Mouse (Mus musculus) myocyte (in vitro differentiated cells): ENCODE results near the gene Rnaseh2a. TPM values are rescaled to one million over a fixed set of nuclear protein-coding genes. Genes with fewer than 3 reads are reported as not detected.

Experiments used
- H3K27me3 ChIP-seq: one replicate; pipeline ENCODE4 v1.6.1; 2011; ENCODE audit not compliant: control insufficient read depth, insufficient read depth, insufficient read length
- H3K36me3 ChIP-seq: one replicate; pipeline ENCODE4 v1.6.1; 2011; ENCODE audit not compliant: control insufficient read depth, insufficient read depth
- H3K4me2 ChIP-seq: one replicate; pipeline ENCODE4 v1.6.1; 2011; ENCODE audit warnings: low read depth, control low read depth
- H3K4me3 ChIP-seq: one replicate; pipeline ENCODE4 v1.5.1; 2011; ENCODE audit warnings: mild to moderate bottlenecking, control low read depth, moderate library complexity
- H3K79me2 ChIP-seq: one replicate; pipeline ENCODE4 v1.6.1; 2011; ENCODE audit not compliant: control insufficient read depth, insufficient read depth
- H3ac ChIP-seq: one replicate; pipeline ENCODE4 v1.6.1; 2011; ENCODE audit not compliant: control insufficient read depth, insufficient read length
- CEBPB ChIP-seq: IDR thresholded peaks from 2 replicates; pipeline ENCODE4 v1.6.1; 2011; ENCODE audit warnings: mild to moderate bottlenecking, moderate library complexity; ENCODE audit not compliant: poor library complexity, insufficient read depth, severe bottlenecking
- E2F4 ChIP-seq: IDR thresholded peaks from one replicate; pipeline ENCODE4 v1.6.1; 2011; ENCODE audit warnings: mild to moderate bottlenecking, control low read depth, moderate library complexity; ENCODE audit not compliant: insufficient read depth
- MAX ChIP-seq: IDR thresholded peaks from one replicate; pipeline ENCODE4 v1.6.1; 2011; ENCODE audit warnings: low read depth, mild to moderate bottlenecking, control low read depth
- MYOD1 ChIP-seq, 3 experiments: IDR thresholded peaks; one replicate each; pipeline ENCODE4 v1.6.1; 2011; ENCODE audit warnings: control low read depth in 2 of 3, low read depth in 2 of 3, mild to moderate bottlenecking in 2 of 3, moderate library complexity in 1 of 3; ENCODE audit not compliant: insufficient read length in 2 of 3, control insufficient read depth in 1 of 3
- MYOG ChIP-seq, 3 experiments: IDR thresholded peaks; one replicate each; pipeline ENCODE4 v1.6.1; 2011; ENCODE audit warnings: control low read depth in 2 of 3, low read depth in 2 of 3, mild to moderate bottlenecking in 2 of 3; ENCODE audit not compliant: insufficient read length in 2 of 3, control insufficient read depth in 1 of 3, insufficient read depth in 1 of 3
- POLR2A ChIP-seq: IDR thresholded peaks from one replicate; pipeline ENCODE4 v1.6.1; 2011; ENCODE audit warnings: low read depth, mild to moderate bottlenecking, control low read depth, moderate library complexity; ENCODE audit not compliant: insufficient read length
- POLR2AphosphoS2 ChIP-seq: IDR thresholded peaks from one replicate; pipeline ENCODE4 v1.6.1; 2011; ENCODE audit warnings: low read depth, control low read depth; ENCODE audit not compliant: insufficient read length
- REST ChIP-seq: IDR thresholded peaks from one replicate; pipeline ENCODE4 v1.6.1; 2011; ENCODE audit warnings: mild to moderate bottlenecking, control low read depth, moderate library complexity; ENCODE audit not compliant: insufficient read depth, insufficient read length
- SRF ChIP-seq: IDR thresholded peaks from one replicate; pipeline ENCODE4 v1.6.1; 2011; ENCODE audit warnings: low read depth; ENCODE audit not compliant: control insufficient read depth, insufficient read length
- TCF12 ChIP-seq: IDR thresholded peaks from one replicate; pipeline ENCODE4 v1.6.1; 2011; ENCODE audit warnings: mild to moderate bottlenecking, control low read depth; ENCODE audit not compliant: poor library complexity, insufficient read depth, severe bottlenecking
- TCF3 ChIP-seq: IDR thresholded peaks from one replicate; pipeline ENCODE4 v1.6.1; 2011; ENCODE audit warnings: low read depth, control low read depth; ENCODE audit not compliant: insufficient read length
- USF1 ChIP-seq: IDR thresholded peaks from one replicate; pipeline ENCODE4 v1.6.1; 2011; ENCODE audit warnings: low read depth, mild to moderate bottlenecking, control low read depth, moderate library complexity
- polyA plus RNA-seq: library from polyadenylated mRNA; unstranded; fragments of >200 nt; fragmentation: generic; extraction: Trizol; gene quantifications from one replicate; pipeline ENCODE4 v1.2.1, GENCODE M21; 2012; ENCODE audit warnings: missing spikeins

Gene Rnaseh2a
- polyA plus RNA-seq, 1 experiment, result 74.1 TPM

DNA sequence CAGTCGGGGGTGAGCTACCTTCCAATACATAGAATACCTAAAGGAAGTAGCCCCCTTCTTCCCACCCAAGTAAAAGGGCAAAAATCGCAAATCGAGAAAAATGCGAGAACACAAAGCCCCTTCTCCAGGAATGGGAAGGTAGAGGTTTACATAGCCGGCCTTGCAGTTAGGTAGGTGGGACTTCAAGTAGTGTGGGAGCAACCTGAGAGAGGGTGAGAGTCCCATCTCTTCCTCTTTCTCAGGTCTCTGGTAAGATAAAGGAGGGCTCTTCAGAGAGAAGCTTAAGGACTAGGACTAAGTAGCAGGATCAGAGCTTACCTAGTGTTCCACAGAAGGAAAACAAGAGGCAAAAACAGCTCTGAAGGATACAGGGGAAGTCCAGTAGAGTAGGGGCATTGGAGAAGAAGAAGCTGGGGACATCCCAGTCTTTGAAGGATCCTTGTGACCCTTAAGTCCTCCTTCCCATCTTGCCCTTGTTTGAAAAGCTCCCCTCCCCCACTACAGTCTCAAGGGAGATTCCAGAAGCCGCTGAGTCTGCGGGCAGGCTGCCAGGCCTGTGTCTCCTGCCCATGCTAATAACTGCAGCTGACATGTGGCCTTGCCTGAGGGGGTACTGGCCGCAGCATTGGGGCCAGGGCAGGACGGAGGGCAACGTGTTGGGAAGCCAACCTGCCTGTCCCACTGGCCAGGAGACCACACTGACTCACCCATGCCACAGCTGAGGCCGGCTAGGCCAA lies 11.2 kb upstream of the Rnaseh2a start:
- Histone ChIP-seq H3K36me3 (no peaks in the 10 kb centered on the region), H3K79me2 (peaks cover 18% of the 10 kb centered on the region), H3K27me3 (no peaks in the 10 kb centered on the region), H3K4me2 (peak overlapping the region; percentile 95), H3ac (peak overlapping the region; percentile 9), H3K4me3 (peak overlapping the region; percentile 92)
- TF ChIP-seq USF1 (peak; percentile 14), CEBPB (no peak), POLR2AphosphoS2 (peak; percentile 83), TCF12 (peak; percentile 45), MAX (no peak), SRF (no peak), MYOD1 (IDR thresholded peaks at IDR 0.05; ENCODE audit: control insufficient read depth in 1 of 3, insufficient read length in 2 of 3, low read depth in 2 of 3) (peak in 2 of 3 experiments; percentile 90 to 98), E2F4 (no peak), REST (no peak), TCF3 (peak; percentile 79), POLR2A (peak; percentile 79), MYOG (IDR thresholded peaks at IDR 0.05; ENCODE audit: control insufficient read depth in 1 of 3, insufficient read depth in 1 of 3, insufficient read length in 2 of 3, low read depth in 2 of 3) (peak; percentile 35 to 99 (median 98))

DNA sequence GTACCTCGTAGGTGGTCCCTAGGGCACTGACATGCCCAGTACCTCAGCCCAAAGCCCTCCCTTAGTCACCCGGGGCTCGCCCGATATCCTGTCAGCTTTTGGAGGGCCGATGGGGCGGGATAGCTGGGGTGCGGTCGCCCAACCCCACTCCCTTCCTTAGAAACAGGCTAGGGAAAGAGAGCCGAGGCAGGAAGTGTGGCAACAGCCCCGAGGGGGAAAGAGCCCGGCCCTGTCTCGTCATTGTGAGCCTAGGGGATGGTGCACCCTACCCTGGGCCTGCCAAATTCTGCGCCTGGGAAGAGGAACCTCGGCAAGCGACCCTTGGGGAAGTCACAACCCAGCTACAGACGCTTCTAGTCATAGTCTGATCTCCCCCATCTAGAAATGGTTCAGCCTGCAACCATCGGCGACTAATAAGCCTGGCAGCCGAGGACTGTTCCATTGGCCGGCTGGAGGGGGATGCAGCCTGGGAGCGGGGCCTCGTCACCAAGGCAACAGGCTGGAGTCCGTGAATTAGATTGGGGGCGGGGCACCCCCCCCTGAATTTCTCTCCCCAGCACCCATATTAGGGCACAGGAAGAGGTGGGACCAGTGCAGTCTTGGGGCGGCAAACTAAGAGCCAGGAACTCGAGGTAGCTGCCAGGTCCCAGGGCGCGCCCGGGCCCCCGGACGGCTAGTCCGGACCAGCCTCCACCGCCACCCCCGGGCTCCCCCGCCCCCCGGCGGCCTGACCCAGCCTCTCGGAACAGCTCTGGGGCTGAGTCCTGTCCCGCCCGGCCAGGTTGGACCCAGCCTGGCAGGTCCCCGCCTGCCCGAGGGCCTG lies 10.2 kb upstream of the Rnaseh2a start:
- peak overlapping the region; percentile 9 for H3ac ChIP-seq
- H3K27me3 ChIP-seq, result no peaks in the 10 kb centered on the region
- peak overlapping the region; percentile 95 for H3K4me2 ChIP-seq
- TF ChIP-seq CEBPB, result peak; percentile 59; the same call in 1 of the 2 replicates
- TF ChIP-seq POLR2AphosphoS2, result peak; percentile 53
- TF ChIP-seq POLR2A, result peak; percentile 71
- TF ChIP-seq SRF, result peak; percentile 95
- no peak for TF ChIP-seq TCF12
- no peaks in the 10 kb centered on the region for H3K36me3 ChIP-seq
- peak overlapping the region; percentile 92 for H3K4me3 ChIP-seq
- peaks cover 18% of the 10 kb centered on the region for H3K79me2 ChIP-seq

DNA sequence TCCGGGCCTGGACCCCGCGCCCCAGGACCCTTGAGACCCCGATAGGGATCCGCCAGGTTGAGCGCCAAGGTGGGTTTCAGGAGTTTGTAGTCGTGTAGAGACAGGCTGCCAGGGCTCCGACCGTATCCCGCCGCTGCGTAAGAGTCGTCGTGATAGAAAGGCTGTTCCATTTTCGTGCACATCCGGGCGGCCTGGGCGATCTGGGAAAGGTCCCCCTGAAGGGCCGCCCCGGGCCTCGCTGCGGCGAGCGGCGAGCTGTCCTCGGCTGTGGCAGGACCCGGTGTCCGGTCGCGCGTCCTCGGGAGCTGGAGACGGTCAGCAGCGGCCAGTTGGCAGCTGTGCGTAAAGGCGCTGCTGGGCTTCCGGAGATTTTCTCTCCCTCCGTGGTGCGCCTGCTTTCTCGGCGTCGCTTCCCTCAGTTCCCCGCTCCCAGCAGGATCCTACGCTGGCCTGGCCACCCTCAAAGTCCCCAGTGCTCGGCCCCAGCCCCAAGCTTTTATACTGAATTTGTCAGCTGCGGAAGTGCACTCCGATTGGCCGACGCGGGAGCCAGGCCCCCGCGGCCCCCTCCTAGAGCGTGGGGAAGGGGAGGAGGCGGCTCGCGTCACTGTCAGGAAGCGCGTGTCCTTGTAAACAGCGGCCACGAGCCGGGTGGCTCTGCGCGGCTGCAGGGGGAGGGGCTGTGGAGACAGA lies 8.8 kb upstream of the Rnaseh2a start, which contains the start of gene Junb:
TSS of gene Junb (minus strand) at position 471 of the 693 bp plus-strand sequence.
- TF ChIP-seq TCF12 (no peak), E2F4 (no peak), POLR2A (peak; percentile 94), MYOD1 (IDR thresholded peaks at IDR 0.05; ENCODE audit: control insufficient read depth in 1 of 3, insufficient read length in 2 of 3, low read depth in 2 of 3) (peak in 1 of 3 experiments; percentile 36), MAX (peak; percentile 96), MYOG (IDR thresholded peaks at IDR 0.05; ENCODE audit: control insufficient read depth in 1 of 3, insufficient read depth in 1 of 3, insufficient read length in 2 of 3, low read depth in 2 of 3) (peak in 1 of 3 experiments; percentile 41), TCF3 (no peak), REST (peak; percentile 33), CEBPB (no peak), POLR2AphosphoS2 (peak; percentile 96)

DNA sequence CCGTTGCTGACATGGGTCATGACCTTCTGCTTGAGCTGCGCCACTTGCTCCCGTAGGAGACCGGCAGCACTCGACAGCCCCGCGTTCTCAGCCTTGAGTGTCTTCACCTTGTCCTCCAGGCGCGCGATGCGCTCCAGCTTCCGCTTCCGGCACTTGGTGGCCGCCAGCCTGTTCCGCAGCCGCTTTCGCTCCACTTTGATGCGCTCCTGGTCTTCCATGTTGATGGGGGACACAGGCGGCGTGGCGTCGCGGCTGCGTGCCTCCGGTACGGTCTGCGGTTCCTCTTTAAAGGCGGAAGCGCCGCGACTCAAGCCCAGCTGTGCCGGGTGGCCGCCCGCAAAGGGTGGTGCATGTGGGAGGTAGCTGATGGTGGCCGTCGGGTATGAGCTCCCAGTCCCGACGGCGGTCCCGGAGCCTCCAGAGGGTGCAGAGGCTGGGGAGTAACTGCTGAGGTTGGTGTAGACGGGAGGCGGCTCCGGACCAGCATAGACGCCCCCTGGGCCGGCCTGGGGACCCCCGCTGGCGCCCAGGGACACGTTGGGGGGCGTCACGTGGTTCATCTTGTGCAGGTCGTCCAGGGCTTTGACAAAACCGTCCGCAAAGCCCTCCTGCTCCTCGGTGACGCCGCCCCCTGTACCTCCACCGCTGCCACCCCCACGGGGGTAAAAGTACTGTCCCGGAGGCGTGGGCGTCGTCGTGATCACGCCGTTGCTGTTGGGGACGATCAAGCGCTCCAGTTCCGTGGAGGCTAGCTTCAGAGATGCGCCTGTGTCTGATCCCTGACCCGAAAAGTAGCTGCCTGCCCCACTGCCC lies 8.1 kb upstream of the Rnaseh2a start:
- Histone ChIP-seq H3K4me3 (peak overlapping the region; percentile 92), H3K27me3 (no peaks in the 10 kb centered on the region), H3K4me2 (peak overlapping the region; percentile 99), H3ac (peak overlapping the region; percentile 64), H3K36me3 (peaks cover 5% of the 10 kb centered on the region), H3K79me2 (peaks cover 18% of the 10 kb centered on the region)
- no peak for TF ChIP-seq MAX
- TF ChIP-seq SRF, result peak; percentile 7
- TF ChIP-seq POLR2AphosphoS2, result peak; percentile 86
- TF ChIP-seq TCF12, result no peak
- TF ChIP-seq E2F4, result no peak
- peak; percentile 74 for TF ChIP-seq POLR2A
- TF ChIP-seq USF1, result peak; percentile 36
- TF ChIP-seq MYOD1 (IDR thresholded peaks at IDR 0.05; ENCODE audit: control insufficient read depth in 1 of 3, insufficient read length in 2 of 3, low read depth in 2 of 3), result peak in 2 of 3 experiments; percentile 1 to 61
- TF ChIP-seq MYOG (IDR thresholded peaks at IDR 0.05; ENCODE audit: control insufficient read depth in 1 of 3, insufficient read depth in 1 of 3, insufficient read length in 2 of 3, low read depth in 2 of 3), result peak in 1 of 3 experiments; percentile 44
- no peak for TF ChIP-seq REST

More for the DNA sequence above, 8.8 kb upstream of the Rnaseh2a start, which contains the start of gene Junb:
- Histone ChIP-seq H3K79me2 (peaks cover 18% of the 10 kb centered on the region), H3K4me2 (peak within 1 kb of the TSS; percentile 99), H3K4me3 (peak within 1 kb of the TSS; percentile 92), H3K27me3 (no peaks in the 10 kb centered on the region), H3ac (peak within 1 kb of the TSS; percentile 64), H3K36me3 (no peaks in the 10 kb centered on the region)
